Mouse (Mus musculus): ENCODE results near the gene Nexn.

DNA sequence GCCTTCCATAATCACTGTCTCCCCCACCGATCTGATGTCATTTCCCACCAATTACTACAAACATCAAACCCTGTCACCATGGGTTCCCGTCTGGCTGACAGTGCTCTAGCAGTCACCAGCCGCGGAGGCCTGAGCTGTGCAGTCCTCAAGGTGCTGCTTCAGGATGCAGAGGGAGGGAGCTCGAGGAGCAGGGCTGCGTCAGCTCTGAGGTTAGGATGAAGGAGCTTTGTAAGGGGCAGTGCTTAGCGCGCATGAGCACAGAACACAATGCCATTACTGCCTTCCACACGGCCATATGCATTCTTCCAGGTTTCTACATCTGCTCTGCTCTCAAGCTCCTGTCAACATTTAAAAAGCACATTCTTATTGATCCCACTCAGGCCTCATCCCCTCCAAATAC, 36.8 kb upstream of the Nexn start:
- TF ChIP-seq CTCF (IDR thresholded peaks at IDR 0.05; ENCODE audit: low read depth) = no peak
- TF ChIP-seq EP300 (optimal IDR thresholded peaks at IDR 0.05) = no peak

Measured in stomach, postnatal 0 days (tissue).